Mouse (Mus musculus): Measurements from ENCODE around the gene Thsd7a. TPM values are rescaled to one million over a fixed set of nuclear protein-coding genes. Genes with fewer than 3 reads are reported as not detected.

Gene Thsd7a
- polyA plus RNA-seq (2017; shearing (Covaris generic)) = under 1 TPM in 1 of 2 experiments, not detected in 1; 0.27 TPM

GRCm38 (mm10) chr6:12748787-12749530, at the start of gene Thsd7a:
TSS of gene Thsd7a (minus strand) at chr6:12749410.

